Mouse (Mus musculus): ENCODE data around the gene Pde4c.

The Pde4c gene

DNA sequence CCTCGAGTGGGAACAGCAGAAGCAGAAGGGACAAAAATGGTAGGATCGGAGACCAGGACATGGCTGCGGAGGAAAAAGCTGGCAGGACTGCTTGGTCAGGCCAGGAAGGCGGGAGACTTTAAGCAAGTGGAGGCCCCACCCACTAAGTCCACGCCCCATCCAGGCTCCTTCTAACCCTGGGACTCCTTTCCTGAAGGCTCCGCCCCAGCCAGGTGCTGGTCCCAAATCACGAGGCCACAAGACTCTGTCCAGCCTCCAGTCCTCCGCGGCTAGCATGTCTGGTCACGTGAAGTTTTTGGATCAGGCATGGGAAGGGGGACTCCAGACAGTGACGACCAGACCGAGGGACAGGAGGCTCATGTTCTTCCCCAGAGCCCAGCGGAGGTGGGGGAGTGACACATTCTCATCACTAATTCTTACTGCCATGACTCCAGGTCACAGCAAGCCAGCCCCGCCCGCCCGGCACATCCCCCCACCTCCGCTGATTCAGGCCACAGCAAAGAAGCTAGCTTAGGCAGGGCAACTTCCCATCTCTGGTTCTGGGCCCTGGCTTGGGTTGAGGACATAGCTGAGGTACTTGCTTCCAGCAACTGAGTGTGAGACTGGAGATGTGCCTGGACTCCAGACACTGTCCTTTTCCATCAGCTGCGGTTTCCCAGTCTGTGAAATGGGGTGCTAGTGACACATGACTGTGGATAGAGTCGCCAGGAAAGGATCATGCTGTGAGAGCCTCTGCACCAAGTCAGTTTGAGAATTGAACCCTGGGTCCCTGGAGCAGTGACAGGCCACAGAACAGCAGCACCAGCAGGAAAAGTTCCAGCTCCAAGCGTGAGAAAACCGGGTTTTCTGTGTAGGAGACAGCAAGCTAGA is 43.3 kb downstream of the Pde4c start:
- no peak; the same call in 1 of the 2 replicates for ATAC-seq (ENCODE audit: low TSS enrichment)

DNA sequence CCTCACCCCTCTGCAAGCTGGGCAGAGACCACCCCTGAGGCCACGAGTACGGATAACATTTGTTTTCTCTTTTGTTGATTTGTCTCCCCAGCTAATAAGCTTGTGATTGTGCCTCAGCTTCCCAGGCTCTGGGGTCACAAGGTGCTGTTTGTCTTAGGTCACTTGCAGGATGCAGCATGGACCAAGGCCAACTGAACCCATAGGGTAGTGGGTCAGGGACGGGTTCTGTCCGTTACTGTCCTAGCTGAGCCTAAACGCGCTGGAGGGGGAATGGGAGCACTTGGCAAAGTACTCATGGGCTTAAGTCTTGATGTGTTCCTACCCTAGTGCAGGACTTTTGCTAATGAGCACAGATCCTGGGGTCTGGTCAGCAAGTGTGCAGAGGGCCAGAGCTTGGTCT is 44.0 kb downstream of the Pde4c start:
- ATAC-seq (ENCODE audit: low TSS enrichment): no peak

GRCm38 (mm10) chr8:70768231-70768776 is 44.8 kb downstream of the Pde4c start:
- ATAC-seq (ENCODE audit: low TSS enrichment): no peak

- ATAC-seq (ENCODE audit: low TSS enrichment): no peak
These were observed 45.4 kb downstream of the Pde4c start for GRCm38 (mm10) chr8:70768956-70769355.

GRCm38 (mm10) chr8:70769359-70769758 is 45.8 kb downstream of the Pde4c start:
- ATAC-seq (ENCODE audit: low TSS enrichment): peak; percentile 72

GRCm38 (mm10) chr8:70769858-70770257 is 46.3 kb downstream of the Pde4c start:
- no peak for ATAC-seq (ENCODE audit: low TSS enrichment)

DNA sequence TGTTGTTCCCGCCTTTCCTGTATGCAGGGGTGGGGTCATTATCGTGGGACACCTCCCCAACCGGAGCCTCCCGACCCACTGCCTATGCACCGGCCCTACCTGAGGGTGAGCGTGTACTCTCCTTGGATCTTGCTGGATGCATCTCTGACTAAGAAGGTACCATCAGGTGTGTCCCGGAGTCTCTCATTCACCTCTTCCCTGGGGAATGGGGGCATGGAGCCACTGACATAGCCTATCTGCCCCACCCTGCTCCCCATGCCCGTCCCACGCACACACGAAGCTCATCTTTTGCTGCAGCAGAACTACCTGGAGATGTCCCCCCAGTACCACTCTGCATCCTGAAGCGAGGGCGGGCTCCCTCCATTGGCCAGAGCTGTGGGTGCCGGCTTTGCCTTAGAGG is 47.2 kb downstream of the Pde4c start:
- ATAC-seq (ENCODE audit: low TSS enrichment): no peak

DNA sequence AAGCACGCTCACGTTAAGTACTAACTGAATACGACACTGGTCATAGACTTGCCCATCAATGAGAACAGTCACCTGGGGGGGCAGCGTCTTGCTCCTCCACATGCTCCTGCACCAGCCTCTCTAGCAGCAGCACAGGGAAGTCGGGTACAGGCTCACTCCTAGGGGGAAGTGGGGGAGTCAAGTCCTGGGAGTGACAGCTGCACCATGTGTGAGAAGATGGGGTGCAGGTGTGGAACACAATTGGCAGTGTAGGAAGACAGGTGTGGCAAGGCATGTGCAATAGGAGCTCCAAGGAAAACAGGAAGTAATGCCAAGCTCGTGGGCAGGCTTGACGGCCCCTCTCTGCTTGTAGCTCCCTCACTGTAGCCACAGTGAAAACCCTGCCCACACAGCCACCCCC is 47.7 kb downstream of the Pde4c start:
- ATAC-seq (ENCODE audit: low TSS enrichment): no peak

- ATAC-seq (ENCODE audit: low TSS enrichment): no peak
These were observed 48.6 kb downstream of the Pde4c start for GRCm38 (mm10) chr8:70772075-70772474.

DNA sequence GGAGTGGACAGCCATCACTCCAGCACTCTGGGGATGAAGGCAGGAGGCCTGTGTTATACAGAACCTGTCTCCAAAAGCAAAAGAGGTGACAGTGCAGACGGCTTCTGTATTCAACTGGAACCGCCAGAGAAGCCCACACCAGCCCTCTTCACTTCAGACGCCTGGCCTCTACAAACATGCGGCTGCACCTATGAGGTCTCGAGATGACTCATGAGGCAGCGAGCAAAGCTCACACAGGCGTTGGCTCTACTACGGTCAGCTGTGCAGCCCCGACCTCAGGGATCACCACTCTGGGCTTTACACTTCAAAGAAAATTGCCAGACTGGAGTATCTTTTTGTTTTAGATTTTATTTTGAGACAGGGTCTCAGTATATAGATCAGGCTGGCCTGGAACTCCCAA is 49.4 kb downstream of the Pde4c start:
- ATAC-seq (ENCODE audit: low TSS enrichment): no peak

DNA sequence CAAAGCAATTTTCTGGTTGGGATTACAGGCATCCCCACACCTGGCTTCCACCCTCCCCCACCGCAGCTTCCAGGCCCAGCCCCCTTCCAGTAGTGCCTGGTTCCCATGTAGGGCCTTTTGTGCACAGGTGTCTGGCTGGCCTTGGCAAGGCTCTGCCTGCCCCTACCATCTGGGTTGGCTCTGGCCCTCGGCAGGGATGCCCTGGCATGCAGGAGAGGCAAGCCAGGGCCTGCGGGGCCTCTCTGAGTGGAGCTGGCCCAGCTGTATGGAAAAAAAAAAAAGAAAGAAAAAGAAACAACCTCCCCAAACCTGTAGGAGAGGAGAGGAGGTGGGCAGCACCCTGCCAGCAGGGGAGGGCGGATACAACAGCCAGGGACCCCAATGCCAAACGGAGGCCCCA is 49.9 kb downstream of the Pde4c start:
- ATAC-seq (ENCODE audit: low TSS enrichment): no peak

- no peak for ATAC-seq (ENCODE audit: low TSS enrichment)
These were observed 50.3 kb downstream of the Pde4c start for GRCm38 (mm10) chr8:70773833-70774232.

DNA sequence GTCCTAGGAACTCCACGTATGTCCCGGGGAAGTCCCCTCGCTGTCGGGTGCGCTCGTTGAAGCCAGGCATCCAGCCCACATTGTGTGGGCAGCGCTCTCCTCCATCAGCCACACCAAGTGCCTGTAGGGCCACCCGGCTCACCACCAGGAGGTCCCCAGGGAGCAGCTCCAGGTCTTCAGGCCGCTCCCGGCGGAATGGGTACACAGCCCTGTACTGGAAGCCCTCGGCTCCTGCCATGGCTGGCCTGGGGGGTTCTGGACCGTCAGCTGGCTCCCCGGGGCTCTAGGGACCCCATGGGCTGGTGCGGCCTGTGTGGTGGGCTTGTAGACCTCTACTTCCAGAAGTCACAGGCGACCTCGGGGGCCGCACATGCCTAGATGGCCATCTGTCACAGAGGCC is 51.2 kb downstream of the Pde4c start:
- no peak for ATAC-seq (ENCODE audit: low TSS enrichment)

GRCm38 (mm10) chr8:70775227-70775626 is 51.7 kb downstream of the Pde4c start:
- no peak for ATAC-seq (ENCODE audit: low TSS enrichment)

DNA sequence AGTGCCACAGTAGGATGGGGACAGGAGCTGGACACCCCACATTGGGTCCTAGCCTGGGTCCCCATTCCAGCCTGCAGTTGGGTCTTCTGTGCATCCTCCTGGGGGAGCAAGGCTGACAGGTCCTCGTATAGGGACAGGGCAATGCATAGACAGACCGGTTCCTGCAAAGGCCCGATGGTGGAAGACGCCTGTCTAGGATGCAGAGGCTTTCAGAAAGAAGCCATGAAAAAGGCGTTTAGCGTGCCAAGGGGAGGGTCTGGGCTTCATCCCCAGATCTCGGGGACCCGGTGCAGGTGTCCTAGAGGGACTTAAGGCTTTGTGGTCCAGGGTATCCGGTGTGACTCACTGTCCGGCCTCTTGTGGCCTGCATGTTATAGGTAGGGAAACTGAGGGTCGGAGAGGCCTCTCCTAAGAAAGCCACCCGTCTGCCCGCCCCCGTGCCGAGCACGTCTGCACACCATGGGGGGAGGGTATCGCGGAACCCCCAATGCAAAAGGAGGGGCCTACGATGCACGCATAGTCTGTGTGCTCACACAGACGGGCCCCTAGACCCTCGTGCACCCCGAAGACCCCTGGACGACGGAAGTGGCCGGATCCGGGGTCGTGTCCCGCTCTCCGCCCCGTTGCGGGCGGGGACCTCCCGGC is 52.5 kb downstream of the Pde4c start:
- no peak; the same call in 1 of the 2 replicates for ATAC-seq (ENCODE audit: low TSS enrichment)

DNA sequence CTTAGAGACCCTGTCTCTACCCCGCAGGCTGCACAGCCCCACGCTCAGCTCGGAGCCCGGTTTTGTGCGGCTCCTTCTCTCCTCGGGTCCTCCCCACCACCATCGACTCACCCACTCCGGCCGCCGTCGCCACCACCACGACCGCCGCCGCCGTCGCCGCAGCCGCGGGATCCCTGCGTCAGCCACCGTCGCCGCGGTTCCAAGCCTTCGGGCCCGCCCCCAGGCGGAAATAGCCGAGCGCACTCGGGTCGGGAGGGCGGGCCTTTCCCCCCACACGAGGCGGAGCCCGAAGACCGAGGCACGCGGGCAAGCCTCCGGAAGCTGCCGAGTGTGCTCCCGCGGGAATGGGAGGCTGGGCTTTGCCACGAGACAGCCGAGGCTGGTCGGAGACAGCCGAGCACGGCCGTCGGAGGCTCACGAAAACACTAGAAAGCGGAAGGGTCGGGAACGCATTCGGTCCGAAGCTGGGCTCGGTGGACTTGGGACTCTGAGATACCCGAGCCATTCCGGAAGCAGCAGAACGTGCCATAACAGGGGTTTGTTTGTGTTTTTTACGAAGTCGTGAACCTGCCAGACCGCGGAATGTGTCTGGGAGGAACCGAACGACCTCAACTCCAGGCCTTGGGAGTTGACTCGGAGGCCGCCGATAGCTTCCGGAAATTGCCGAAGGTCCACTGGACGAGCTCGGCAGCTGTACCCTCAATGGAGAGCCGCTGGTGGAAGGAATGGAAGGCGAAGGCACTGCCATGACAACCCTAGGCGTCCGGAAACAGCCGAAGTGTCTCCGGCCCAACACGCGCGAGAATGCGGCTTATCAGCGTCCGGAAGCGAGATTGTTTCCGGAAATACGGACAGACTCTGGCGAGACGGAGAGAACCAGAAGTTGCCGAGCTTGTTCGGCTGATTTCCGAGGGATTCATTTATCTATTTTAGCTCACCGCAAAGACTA is 53.2 kb downstream of the Pde4c start, which contains the start of gene Pik3r2:
TSS of gene Pik3r2 (minus strand) at position 218 of the 949 bp plus-strand sequence.
- ATAC-seq (ENCODE audit: low TSS enrichment): peak; percentile 75

- ATAC-seq (ENCODE audit: low TSS enrichment): no peak
These were observed 56.6 kb downstream of the Pde4c start for GRCm38 (mm10) chr8:70780093-70780492.

GRCm38 (mm10) chr8:70786291-70787050 is 63.0 kb downstream of the Pde4c start:
- no peak for ATAC-seq (ENCODE audit: low TSS enrichment)

GRCm38 (mm10) chr8:70787051-70787445 is 63.5 kb downstream of the Pde4c start:
- no peak for ATAC-seq (ENCODE audit: low TSS enrichment)

GRCm38 (mm10) chr8:70787941-70788667 is 64.6 kb downstream of the Pde4c start:
- ATAC-seq (ENCODE audit: low TSS enrichment): no peak
